Mouse (Mus musculus) lung, adult 2 months (tissue): ENCODE results near the gene Lmntd1. TPM values are rescaled to one million over a fixed set of nuclear protein-coding genes. Genes with fewer than 3 reads are reported as not detected.

Experiments
- DNase-seq: peaks from one replicate; pipeline ENCODE4 v3.0.0; 2022
- H3K4me1 ChIP-seq: fragments of 200-500 bp; 2 replicates; pipeline ENCODE4 v1.6.1; 2011; ENCODE audit warnings: low read length; ENCODE audit not compliant: control insufficient read depth, insufficient read depth
- H3K4me3 ChIP-seq: fragments of 200-500 bp; replicated peaks from 2 replicates; pipeline ENCODE3; 2011; ENCODE audit warnings: low read depth, mild to moderate bottlenecking, control low read depth, low read length; ENCODE audit errors: extremely low read depth
- CTCF ChIP-seq: fragments of 200-500 bp; IDR thresholded peaks from 2 replicates; pipeline ENCODE4 v1.5.1; 2011; ENCODE audit warnings: mild to moderate bottlenecking, low read length, control low read depth; ENCODE audit not compliant: insufficient read depth
- POLR2A ChIP-seq: fragments of 200-500 bp; IDR thresholded peaks from 2 replicates; pipeline ENCODE4 v1.6.1; 2011; ENCODE audit warnings: low read depth, mild to moderate bottlenecking, control low read depth, low read length, borderline replicate concordance; ENCODE audit errors: extremely low read depth
- WGBS: fragments of 180-500 bp; shearing (Covaris S2); methylation state at CpG from one replicate; pipeline ENCODE4 v1.1.7; 2018; 5-methylcytosine and 5-hydroxymethylcytosine counted together
- polyA plus RNA-seq: library from polyadenylated mRNA; depleted of rRNA; stranded (reverse); fragments of >200 nt; gene quantifications from 2 replicates; pipeline ENCODE4 v1.2.3, GENCODE M21; 2012

Lmntd1 gene
- polyA plus RNA-seq, 1 experiment = 4.5 TPM

GRCm38 (mm10) chr6:145638248-145638647 lies 24.1 kb upstream of the Lmntd1 start:
- TF ChIP-seq POLR2A (no peak), CTCF (no peak)
- DNase-seq = no peak
- 48% methylated on average over 6 of the region's 6 CpGs for WGBS

GRCm38 (mm10) chr6:145636682-145637081 lies 22.6 kb upstream of the Lmntd1 start:
- H3K4me3 ChIP-seq = no peak overlapping the region
- WGBS = 71% methylated on average over 4 of the region's 4 CpGs
- no peak for DNase-seq
- peaks cover 5% of the 10 kb centered on the region for H3K4me1 ChIP-seq
- TF ChIP-seq POLR2A (no peak), CTCF (no peak)

More at GRCm38 (mm10) chr6:145638248-145638647, 24.1 kb upstream of the Lmntd1 start:
- peaks cover 5% of the 10 kb centered on the region for H3K4me1 ChIP-seq
- no peak overlapping the region for H3K4me3 ChIP-seq

- TF ChIP-seq CTCF (no peak), POLR2A (no peak)
- WGBS = 74% methylated on average over 2 of the region's 2 CpGs
- Histone ChIP-seq H3K4me1 (peaks cover 2% of the 10 kb centered on the region; the same call in 1 of the 2 replicates), H3K4me3 (no peak overlapping the region)
- DNase-seq = no peak
Observed at GRCm38 (mm10) chr6:145634454-145634853, 20.3 kb upstream of the Lmntd1 start.

DNA sequence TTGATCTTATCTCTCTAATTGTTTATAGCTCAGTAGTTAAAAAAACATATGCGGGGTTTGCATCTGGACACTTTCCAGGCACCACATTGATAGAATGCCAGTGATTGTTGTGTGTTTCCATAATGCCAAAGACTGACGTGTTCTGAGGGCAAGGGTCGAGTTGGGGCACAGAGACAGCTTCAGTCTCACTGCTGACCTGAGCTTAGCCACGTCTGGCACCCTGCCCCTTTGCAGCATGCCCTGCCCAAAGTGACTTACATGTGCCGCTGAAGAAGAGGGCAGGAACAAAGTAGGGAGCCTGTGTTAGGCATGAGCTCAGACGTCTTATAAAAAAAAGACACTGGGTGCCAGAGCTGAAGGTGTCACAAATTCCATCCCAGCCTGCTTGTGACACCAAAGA lies 16.1 kb upstream of the Lmntd1 start:
- H3K4me3 ChIP-seq = no peak overlapping the region
- DNase-seq = peak; percentile 10
- WGBS = 29% methylated on average over 6 of the region's 6 CpGs
- H3K4me1 ChIP-seq = no peaks in the 10 kb centered on the region
- TF ChIP-seq POLR2A = no peak
- TF ChIP-seq CTCF = no peak

GRCm38 (mm10) chr6:145623141-145623540 lies 9.0 kb upstream of the Lmntd1 start:
- TF ChIP-seq POLR2A (no peak), CTCF (no peak)
- Histone ChIP-seq H3K4me3 (no peak overlapping the region), H3K4me1 (no peaks in the 10 kb centered on the region)
- 86% methylated on average over 4 of the region's 4 CpGs for WGBS
- DNase-seq = no peak

GRCm38 (mm10) chr6:145616402-145617229 lies 2.5 kb upstream of the Lmntd1 start:
- 54% methylated on average over 5 of the region's 5 CpGs for WGBS
- H3K4me3 ChIP-seq = no peak overlapping the region
- DNase-seq = no peak
- 0 out of 2 replicates have a peak, but pooled peaks cover 2% of the 10 kb centered on the region for H3K4me1 ChIP-seq
- TF ChIP-seq POLR2A (no peak), CTCF (no peak)

DNA sequence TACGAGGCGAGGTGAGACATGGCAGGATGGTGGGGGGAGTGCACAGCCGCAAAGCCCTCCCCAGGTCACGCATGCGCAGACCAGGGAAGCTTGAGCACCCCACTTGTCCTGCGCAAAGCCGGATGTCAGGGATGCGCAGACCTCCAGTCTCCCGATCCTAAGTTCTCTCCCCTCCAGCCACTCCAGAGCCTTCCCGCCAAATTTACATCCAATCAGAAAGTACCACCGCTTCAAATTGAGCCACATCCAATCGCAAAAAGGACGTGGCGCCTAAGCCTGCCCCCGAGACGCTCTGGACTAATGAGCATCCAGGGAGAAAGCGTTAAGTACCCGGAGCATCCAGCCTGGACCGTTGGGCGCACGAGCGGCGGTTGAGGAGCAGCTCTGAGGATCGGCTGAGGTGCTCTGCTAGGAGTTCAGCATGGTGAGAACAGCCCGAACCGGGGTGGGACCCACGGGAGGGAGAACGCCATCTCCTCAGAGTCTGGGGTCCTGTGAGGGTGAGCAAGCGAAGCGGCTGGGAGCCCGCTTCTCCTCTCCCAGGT lies 1.6 kb upstream of the Lmntd1 start, which contains the start of gene Tuba3b:
TSS of gene Tuba3b (plus strand) at position 92 of the 545 bp plus-strand sequence.
- 0 out of 2 replicates have a peak, but pooled peaks cover 2% of the 10 kb centered on the region for H3K4me1 ChIP-seq
- TF ChIP-seq POLR2A (no peak), CTCF (no peak)
- 98% methylated on average over 31 of the region's 31 CpGs for WGBS
- no peak for DNase-seq
- H3K4me3 ChIP-seq = no peak within 1 kb of the TSS

DNA sequence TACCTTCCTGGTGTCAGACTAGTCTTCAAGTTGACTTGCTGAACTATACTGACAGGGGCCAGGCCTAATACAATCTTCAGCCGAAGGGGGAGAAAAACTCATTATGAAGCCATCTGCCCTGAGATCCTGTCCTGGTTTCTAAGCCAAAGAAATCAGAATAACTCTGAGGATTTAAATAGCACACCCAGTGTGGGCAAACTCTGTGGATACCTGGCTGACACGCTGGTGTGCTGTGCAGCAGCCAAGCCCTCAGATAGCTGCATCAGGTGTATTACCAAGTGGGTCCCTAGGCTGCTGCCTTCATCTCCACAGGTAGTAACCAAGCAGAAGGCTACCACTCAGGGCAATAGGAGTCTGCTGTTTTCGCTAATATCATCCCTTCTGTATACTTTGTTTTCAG lies 1.5 kb downstream of the Lmntd1 start:
- WGBS = 90% methylated on average over 3 of the region's 3 CpGs
- DNase-seq = no peak
- TF ChIP-seq POLR2A (no peak), CTCF (no peak)
- no peak overlapping the region for H3K4me3 ChIP-seq
- H3K4me1 ChIP-seq = 0 out of 2 replicates have a peak, but pooled peaks cover 2% of the 10 kb centered on the region

DNA sequence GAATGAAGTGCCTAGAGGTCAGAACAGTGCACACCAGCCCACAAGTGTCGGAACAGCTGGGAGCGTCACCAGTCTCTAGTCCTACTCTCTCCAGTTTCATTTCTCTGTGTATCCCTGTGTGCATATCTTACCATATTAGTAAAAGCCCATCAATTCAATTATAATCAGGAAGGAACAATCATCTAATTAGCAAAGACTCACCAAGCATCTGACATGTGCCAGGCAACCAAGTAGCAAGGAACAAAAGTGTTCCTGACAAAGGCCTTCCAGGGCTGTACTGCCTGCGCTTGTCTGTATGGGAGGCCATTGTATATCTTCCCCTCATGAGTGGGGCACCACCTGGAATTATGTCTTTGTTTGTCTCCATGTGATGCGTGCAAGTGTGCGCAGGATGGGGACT lies 3.2 kb downstream of the Lmntd1 start:
- Histone ChIP-seq H3K4me3 (no peak overlapping the region), H3K4me1 (0 out of 2 replicates have a peak, but pooled peaks cover 2% of the 10 kb centered on the region)
- DNase-seq = no peak
- 92% methylated on average over 5 of the region's 5 CpGs for WGBS
- TF ChIP-seq CTCF (no peak), POLR2A (no peak)

DNA sequence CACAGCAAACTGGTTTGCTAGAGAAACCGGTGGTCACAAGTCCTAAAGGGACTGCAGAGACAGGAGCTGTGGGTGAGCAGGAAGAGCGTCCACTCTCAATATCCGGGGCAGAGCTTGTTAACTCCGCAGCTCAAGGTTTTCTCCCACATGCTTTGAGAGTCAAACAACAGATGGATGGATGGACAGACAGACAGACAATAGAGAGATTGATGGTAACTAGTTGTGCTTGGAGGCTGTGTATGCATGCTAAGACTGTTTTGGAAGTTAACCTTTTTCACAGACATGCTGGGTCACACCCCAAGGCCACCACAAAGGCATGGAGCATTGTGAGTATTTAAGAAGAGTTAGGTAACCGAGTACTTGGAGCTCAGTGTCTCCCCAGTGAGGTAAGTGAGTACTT lies 5.4 kb downstream of the Lmntd1 start:
- DNase-seq = no peak
- Histone ChIP-seq H3K4me3 (no peak overlapping the region), H3K4me1 (peaks cover 2% of the 10 kb centered on the region; the same call in 1 of the 2 replicates)
- no peak for TF ChIP-seq CTCF
- no peak for TF ChIP-seq POLR2A
- 85% methylated on average over 5 of the region's 5 CpGs for WGBS
